21 mouse cellular contexts compared by ENCODE assay signal in the genomic region with DNA sequence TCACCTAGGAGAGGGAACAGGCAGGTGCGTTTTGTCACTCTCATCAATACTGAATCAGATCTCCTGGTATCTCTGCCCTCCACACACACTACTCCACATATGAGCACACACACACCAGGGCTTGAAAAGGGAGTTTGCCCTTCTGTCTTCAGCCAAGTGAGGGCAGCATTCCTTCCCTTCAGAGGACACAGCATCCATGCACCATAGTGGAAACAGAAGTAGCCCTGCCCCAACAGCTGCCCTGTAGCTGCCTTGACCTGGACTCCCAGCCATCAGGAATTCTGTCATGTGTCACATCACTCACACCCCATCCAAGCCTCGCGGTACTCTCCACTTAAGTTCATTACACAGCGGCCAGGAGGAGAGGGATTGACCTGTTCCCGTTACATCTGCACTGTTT. TPM values are rescaled to one million over a fixed set of nuclear protein-coding genes. Genes with fewer than 3 reads are reported as not detected.
DNase-seq lines count a peak whose midpoint lies in the region; ATAC-seq and TF ChIP-seq lines count a peak whose summit lies in the region.
"Had no signal": no experiment of that assay in that cellular context is flagged by ENCODE, and none has a peak within 500 bp of the region (broad histone marks: within the 10 kb centered on the region; RNA-seq: fewer than 3 reads in every experiment).

No protein-coding gene starts in this region.

- H3K9me3 ChIP-seq in forebrain, embryonic 10.5 days, result no peaks in the 10 kb centered on the region
- no peaks in the 10 kb centered on the region for H3K9me3 ChIP-seq in forebrain, embryonic 11.5 days (ENCODE audit: control insufficient read depth, low read length)
- H3K9me3 ChIP-seq: forebrain, embryonic 15.5 days; limb, embryonic 12.5 days; megakaryocyte, embryonic 14.5 days had no signal

- no peak for TF ChIP-seq POLR2A in kidney, adult 2 months (IDR thresholded peaks at IDR 0.05; ENCODE audit: low read depth, low read length)

- H3K4me1 ChIP-seq in forebrain, embryonic 10.5 days, result peaks cover 33% of the 10 kb centered on the region
- H3K4me1 ChIP-seq in forebrain, embryonic 11.5 days (replicated peaks; ENCODE audit: control insufficient read depth, insufficient read depth, low read length), result peaks cover 15% of the 10 kb centered on the region
- no peaks in the 10 kb centered on the region for H3K4me1 ChIP-seq in kidney, adult 2 months (ENCODE audit: control insufficient read depth, insufficient read depth, low read length)

- H3K4me3 ChIP-seq in forebrain, embryonic 10.5 days, result no peak overlapping the region
- no peak overlapping the region for H3K4me3 ChIP-seq in forebrain, embryonic 11.5 days (ENCODE audit: low read depth, low read length)
- no peak overlapping the region for H3K4me3 ChIP-seq in kidney, adult 2 months (ENCODE audit: insufficient read depth, low read depth, low read length)
- no peak overlapping the region for H3K4me3 ChIP-seq in C2C12 (ENCODE audit: insufficient read depth, poor library complexity, severe bottlenecking)
- H3K4me3 ChIP-seq: forebrain, embryonic 15.5 days; limb, embryonic 12.5 days; megakaryocyte, embryonic 14.5 days had no signal

- H3K9ac ChIP-seq in forebrain, embryonic 11.5 days (ENCODE audit: low read length), result no peak overlapping the region
- H3K9ac ChIP-seq: forebrain, embryonic 15.5 days; limb, embryonic 12.5 days had no signal

- TF ChIP-seq CTCF in kidney, adult 2 months (conservative IDR thresholded peaks at IDR 0.05; ENCODE audit: insufficient read depth, insufficient read length, low read depth, low read length), result peak; percentile 26; the same call in 1 of the 2 replicates
- peak; percentile 2 for TF ChIP-seq CTCF in C2C12 (IDR thresholded peaks at IDR 0.05; ENCODE audit: control insufficient read depth, insufficient read depth, insufficient read length)

- no peak overlapping the region for H3ac ChIP-seq in C2C12 (ENCODE audit: control insufficient read depth, insufficient read length, low read depth)

- ATAC-seq in forebrain, embryonic 11.5 days (replicated peaks; ENCODE audit: low FRiP score), result no peak
- ATAC-seq: forebrain, embryonic 15.5 days had no signal

- no peaks in the 10 kb centered on the region for H3K36me3 ChIP-seq in forebrain, embryonic 10.5 days (replicated peaks)
- no peaks in the 10 kb centered on the region for H3K36me3 ChIP-seq in forebrain, embryonic 11.5 days (ENCODE audit: control insufficient read depth, insufficient read depth, low read length)
- no peaks in the 10 kb centered on the region for H3K36me3 ChIP-seq in kidney, adult 2 months (ENCODE audit: control insufficient read depth, insufficient read depth, low read length)
- H3K36me3 ChIP-seq in C2C12 (ENCODE audit: control insufficient read depth, insufficient read depth), result no peaks in the 10 kb centered on the region
- H3K36me3 ChIP-seq: forebrain, embryonic 15.5 days; limb, embryonic 12.5 days had no signal

- no peak for DNase-seq in forebrain, embryonic 10.5 days (ENCODE audit: extremely low spot score, low spot score)
- no peak for DNase-seq in forebrain, embryonic 11.5 days (ENCODE audit: low spot score)
- DNase-seq in kidney, adult 2 months, result no peak
- no peak for DNase-seq in kidney, adult 8-10 months
- peak; percentile 40 for DNase-seq in embryo, embryonic 9.5 days (ENCODE audit: extremely low spot score)
- DNase-seq in spleen, adult 18-20 months, result no peak
- DNase-seq in left cerebral cortex, adult 8-10 months (ENCODE audit: low spot score in 2 of 2), result no peak
- DNase-seq: cerebellum, postnatal 10 days; kidney, postnatal 10 days; lung, adult 18-20 months; thymus, adult 2 months had no signal

- H3K27me3 ChIP-seq in forebrain, embryonic 10.5 days (ENCODE audit: poor library complexity, severe bottlenecking), result no peaks in the 10 kb centered on the region
- H3K27me3 ChIP-seq in forebrain, embryonic 11.5 days (ENCODE audit: control insufficient read depth, insufficient read depth, low read length), result no peaks in the 10 kb centered on the region
- no peaks in the 10 kb centered on the region for H3K27me3 ChIP-seq in kidney, adult 2 months (replicated peaks; ENCODE audit: control insufficient read depth, insufficient read depth, low read length)
- no peaks in the 10 kb centered on the region for H3K27me3 ChIP-seq in C2C12 (ENCODE audit: control insufficient read depth, insufficient read depth, insufficient read length)
- H3K27me3 ChIP-seq: forebrain, embryonic 15.5 days; limb, embryonic 12.5 days had no signal

- no peaks in the 10 kb centered on the region for H3K79me3 ChIP-seq in C2C12 (ENCODE audit: low read depth)

- 0 out of 2 replicates have a peak overlapping the region, but pooled peaks have one; percentile 17 for H3K27ac ChIP-seq in forebrain, embryonic 10.5 days
- H3K27ac ChIP-seq in forebrain, embryonic 11.5 days (ENCODE audit: low read depth, low read length), result no peak overlapping the region
- no peak overlapping the region for H3K27ac ChIP-seq in kidney, adult 2 months (ENCODE audit: insufficient read depth, low read depth, low read length)
- H3K27ac ChIP-seq: forebrain, embryonic 15.5 days; limb, embryonic 12.5 days had no signal

- H3K79me2 ChIP-seq in C2C12 (ENCODE audit: control insufficient read depth, insufficient read depth), result no peaks in the 10 kb centered on the region

- 82% methylated on average over 5 of the region's 5 CpGs for WGBS in forebrain, embryonic 10.5 days
- 81% methylated on average over 5 of the region's 5 CpGs for WGBS in forebrain, embryonic 11.5 days
- WGBS in kidney, adult 2 months, result 67% methylated on average over 5 of the region's 5 CpGs

- H3K4me2 ChIP-seq in forebrain, embryonic 11.5 days (ENCODE audit: low read depth, low read length, severe bottlenecking), result no peak overlapping the region
- H3K4me2 ChIP-seq: forebrain, embryonic 15.5 days; limb, embryonic 12.5 days had no signal

TF ChIP-seq in C2C12, 6 proteins besides CTCF, POLR2A, EP300 and RAD21:
- no peak for TF ChIP-seq MYOD1 (IDR thresholded peaks at IDR 0.05; ENCODE audit: control insufficient read depth, insufficient read length, low read depth)
- TF ChIP-seq MYOG (IDR thresholded peaks at IDR 0.05; ENCODE audit: control insufficient read depth, extremely low read depth, insufficient read length), result no peak
- TF ChIP-seq USF1 (IDR thresholded peaks at IDR 0.05; ENCODE audit: low read depth), result no peak
- TF ChIP-seq MAX (IDR thresholded peaks at IDR 0.05), result no peak
- TF ChIP-seq CEBPB (IDR thresholded peaks at IDR 0.05; ENCODE audit: low read depth), result no peak
- TF ChIP-seq FOSL1 (IDR thresholded peaks at IDR 0.05; ENCODE audit: insufficient read depth, low read length, poor library complexity, severe bottlenecking), result no peak

RNA-seq across cellular contexts. Expression of a gene that starts 29.8 kb away (rescaled TPM):
- not detected in 2 replicates for polyA plus RNA-seq in forebrain, embryonic 10.5 days (2016; fragmentation: Nextera tagmentation; extraction: Ambion mirVana)
- polyA plus RNA-seq in forebrain, embryonic 11.5 days (2014; fragmentation: Nextera tagmentation; extraction: Ambion mirVana), result not detected in 2 replicates
- 0.19 TPM in 2 replicates for polyA plus RNA-seq in kidney, adult 2 months (2012; rRNA removed)
- polyA plus RNA-seq in C2C12 (2012; fragmentation: generic; extraction: Trizol), result not detected
- not detected for total RNA-seq in left cerebral cortex, adult 8-10 months (2022)
- total RNA-seq: gastrocnemius, adult 8-10 months; layer of hippocampus, postnatal 25 days; MEL; monocyte, adult 5-6 weeks had no signal
- polyA plus RNA-seq: forebrain, embryonic 15.5 days; heart, embryonic 14.5 days; limb, embryonic 12.5 days; neural tube, embryonic 14.5 days; thymus, adult 2 months had no signal

RNA-seq across cellular contexts. Expression of a gene that starts 31.2 kb away (rescaled TPM):
- 20.1 and 22.1 TPM in 2 replicates for polyA plus RNA-seq in forebrain, embryonic 10.5 days (2016; fragmentation: Nextera tagmentation; extraction: Ambion mirVana)
- 26.1 and 26.2 TPM in 2 replicates for polyA plus RNA-seq in forebrain, embryonic 11.5 days (2014; fragmentation: Nextera tagmentation; extraction: Ambion mirVana)
- polyA plus RNA-seq in kidney, adult 2 months (2012; rRNA removed), result 18.8 and 20.8 TPM in 2 replicates
- polyA plus RNA-seq in C2C12 (2012; fragmentation: generic; extraction: Trizol), result 0.48 TPM
- total RNA-seq in left cerebral cortex, adult 8-10 months (2022), result 1 to 10 TPM; 4.5 to 5.1 (median 4.9) TPM
- total RNA-seq: MEL had no signal

RNA-seq across cellular contexts. Expression of a gene that starts 55.8 kb away (rescaled TPM):
- polyA plus RNA-seq in forebrain, embryonic 10.5 days (2016; fragmentation: Nextera tagmentation; extraction: Ambion mirVana), result 1.3 and 1.5 TPM in 2 replicates
- polyA plus RNA-seq in forebrain, embryonic 11.5 days (2014; fragmentation: Nextera tagmentation; extraction: Ambion mirVana), result 1.7 and 2.2 TPM in 2 replicates
- polyA plus RNA-seq in kidney, adult 2 months (2012; rRNA removed), result 3.6 and 4.1 TPM in 2 replicates
- polyA plus RNA-seq in C2C12 (2012; fragmentation: generic; extraction: Trizol), result 0.09 TPM
- 10 to 100 TPM; 11.7 to 14.0 (median 11.9) TPM for total RNA-seq in left cerebral cortex, adult 8-10 months (2022)
- total RNA-seq: MEL had no signal

Comparison
In these comparisons a context has a peak if more than half of its experiments do, and no peak if none do; other contexts are left out.
1. RNA of a gene that starts 31.2 kb away (polyA plus RNA-seq): 26.1 to 26.2 TPM in forebrain, embryonic 11.5 days, 20.1 to 22.1 TPM in forebrain, embryonic 10.5 days and 18.8 to 20.8 TPM in kidney, adult 2 months; 0.48 TPM in C2C12 (single experiment); every median in the first group is over 10 times any median in the second.